Mouse (Mus musculus) G1E (cell line): Measurements from ENCODE around the gene Crygb.

Source experiments
- CTCF ChIP-seq: IDR thresholded peaks from 2 replicates; pipeline ENCODE4 v1.5.1; 2012; ENCODE audit warnings: low read depth, low read length, inconsistent platforms, mixed read lengths
- POLR2AphosphoS5 ChIP-seq: IDR thresholded peaks from 2 replicates; pipeline ENCODE4 v1.6.1; 2012; ENCODE audit warnings: low read depth, low read length, inconsistent platforms; ENCODE audit not compliant: insufficient replicate concordance

GRCm38 (mm10) chr1:65035513-65035912 lies 46.6 kb downstream of the Crygb start:
- TF ChIP-seq POLR2AphosphoS5 (no peak), CTCF (no peak)
